Mouse (Mus musculus) liver, embryonic 15.5 days (tissue): ENCODE results near the gene Ndrg3. TPM values are rescaled to one million over a fixed set of nuclear protein-coding genes. Genes with fewer than 3 reads are reported as not detected.
A peak's percentile ranks its signal among the peaks of the same experiment; 100 is the strongest.

ENCODE experiments used
- ATAC-seq: fragments of 200-750 bp; cut with Nextera tagmentation; 2 replicates; pipeline ENCODE4 v1.8.0; 2017; ENCODE audit warnings: moderate number of reproducible peaks, mild to moderate bottlenecking, moderate library complexity; ENCODE audit not compliant: insufficient read depth
- H3K27ac ChIP-seq: fragments of 300-500 bp; sonication (generic); replicated peaks from 2 replicates; pipeline ENCODE4 v1.5.1; 2015; ENCODE audit warnings: mild to moderate bottlenecking, inconsistent platforms
- H3K27me3 ChIP-seq: fragments of 300-500 bp; sonication (generic); 2 replicates; pipeline ENCODE4 v1.6.1; 2015; ENCODE audit warnings: mild to moderate bottlenecking, inconsistent platforms
- H3K36me3 ChIP-seq: fragments of 300-500 bp; sonication (generic); replicated peaks from 2 replicates; pipeline ENCODE4 v1.6.1; 2015; ENCODE audit warnings: moderate library complexity, mild to moderate bottlenecking, inconsistent platforms
- H3K4me1 ChIP-seq: fragments of 300-500 bp; sonication (generic); replicated peaks from 2 replicates; pipeline ENCODE4 v1.6.1; 2015; ENCODE audit warnings: inconsistent platforms
- H3K4me2 ChIP-seq: fragments of 300-500 bp; sonication (generic); 2 replicates; pipeline ENCODE4 v1.6.1; 2015; ENCODE audit warnings: moderate library complexity, mild to moderate bottlenecking, inconsistent platforms
- H3K4me3 ChIP-seq: fragments of 300-500 bp; sonication (generic); replicated peaks from 2 replicates; pipeline ENCODE4 v1.5.1; 2015; ENCODE audit warnings: mild to moderate bottlenecking, inconsistent platforms
- H3K9ac ChIP-seq: fragments of 300-500 bp; sonication (generic); 2 replicates; pipeline ENCODE4 v1.6.1; 2015; ENCODE audit warnings: moderate library complexity, mild to moderate bottlenecking, inconsistent platforms
- H3K9me3 ChIP-seq: fragments of 300-500 bp; sonication (generic); replicated peaks from 2 replicates; pipeline ENCODE4 v1.6.1; 2016; ENCODE audit warnings: inconsistent platforms
- WGBS: fragments of 180-500 bp; shearing (Covaris S2); methylation state at CpG from one replicate; pipeline ENCODE4 v1.1.7; 2015; ENCODE audit warnings: mixed read lengths; ENCODE audit not compliant: insufficient replicate concordance; 5-methylcytosine and 5-hydroxymethylcytosine counted together
- polyA plus RNA-seq: library from polyadenylated mRNA; unstranded; fragments of >200 nt; fragmentation: Nextera tagmentation; extraction: Ambion mirVana; gene quantifications from 2 replicates; pipeline ENCODE4 v1.2.1, GENCODE M21; 2015

Ndrg3 gene
- 32.9 and 35.1 TPM in 2 replicates for polyA plus RNA-seq

DNA sequence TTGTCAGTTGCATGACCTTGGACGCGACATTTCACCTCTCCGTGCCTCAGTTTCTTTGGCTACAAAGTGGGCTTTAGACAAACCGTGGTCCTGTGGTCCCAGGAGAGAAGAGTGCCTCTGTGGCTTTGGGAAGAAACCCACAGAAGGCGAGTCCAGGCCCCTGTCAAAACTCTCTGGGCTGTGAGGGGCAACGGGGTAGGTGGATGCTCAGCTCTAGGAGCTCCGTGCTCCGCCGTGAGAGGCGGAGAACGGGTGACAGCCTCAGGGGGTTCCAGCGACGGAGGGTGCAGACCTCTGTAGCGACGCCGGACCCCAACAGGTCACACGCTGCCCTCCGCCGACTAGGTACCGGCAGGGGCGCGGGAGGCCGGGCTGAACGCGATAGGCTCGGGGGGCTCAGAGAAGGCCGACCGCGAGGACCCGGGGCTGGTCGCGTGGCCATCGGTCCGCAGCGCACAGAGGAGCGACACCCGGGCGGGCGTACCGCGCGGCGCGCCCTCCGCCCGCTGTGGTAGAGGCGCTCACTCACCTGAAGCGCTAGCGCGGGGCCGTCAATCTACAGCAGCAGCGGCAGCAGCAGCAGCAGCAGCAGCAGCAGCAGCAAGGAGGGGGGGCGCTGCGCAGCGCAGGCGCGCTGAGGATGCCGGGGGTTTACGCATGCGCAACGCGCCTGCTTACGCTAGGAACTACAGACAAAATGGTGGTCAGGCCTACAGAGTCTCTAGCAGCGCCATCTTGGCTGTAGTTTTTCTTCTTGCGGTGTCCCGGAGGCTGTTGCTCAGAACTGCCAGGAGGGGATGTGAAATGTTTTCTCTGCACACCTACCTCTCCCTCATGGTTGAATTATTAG, at the start of gene Ndrg3:
Ndrg3 (minus strand) TSS at position 587 of the 850 bp plus-strand sequence.
- Histone ChIP-seq H3K4me3 (peak within 1 kb of the TSS; percentile 99), H3K4me2 (peak within 1 kb of the TSS; percentile 88), H3K9me3 (no peaks in the 10 kb centered on the region), H3K27me3 (no peaks in the 10 kb centered on the region), H3K36me3 (peaks cover 38% of the 10 kb centered on the region), H3K27ac (peak within 1 kb of the TSS; percentile 94), H3K9ac (peak within 1 kb of the TSS; percentile 99), H3K4me1 (peaks cover 45% of the 10 kb centered on the region)
- peak; percentile 94 for ATAC-seq
- under 1% methylated on average over 66 of the region's 66 CpGs for WGBS

DNA sequence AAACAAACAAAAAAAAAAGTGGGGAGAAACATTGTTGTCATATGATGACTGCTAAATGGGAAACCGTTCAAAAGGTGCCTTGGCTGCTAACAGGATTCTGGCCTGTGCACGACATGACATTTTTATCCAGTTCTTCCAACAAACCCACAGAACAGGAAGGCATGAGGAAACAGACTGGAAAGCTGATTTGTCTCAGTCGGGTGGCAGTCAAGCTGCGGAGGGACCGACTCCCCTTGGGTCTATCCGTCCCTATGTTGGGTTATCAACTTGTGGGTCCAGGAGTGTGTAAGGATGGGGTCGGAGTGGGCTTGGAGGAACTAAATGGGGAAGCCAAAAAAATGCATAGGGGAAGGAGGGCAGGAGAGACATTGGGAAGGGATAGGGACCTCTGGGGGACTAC, 49.6 kb upstream of the Ndrg3 start:
- Histone ChIP-seq H3K9me3 (no peaks in the 10 kb centered on the region), H3K36me3 (peaks cover 26% of the 10 kb centered on the region; the same call in 1 of the 2 replicates), H3K4me3 (no peak overlapping the region), H3K4me1 (0 out of 2 replicates have a peak, but pooled peaks cover 4% of the 10 kb centered on the region), H3K27me3 (no peaks in the 10 kb centered on the region), H3K4me2 (no peak overlapping the region), H3K9ac (no peak overlapping the region), H3K27ac (no peak overlapping the region)
- WGBS: 38% methylated on average over 7 of the region's 7 CpGs
- ATAC-seq: no peak

DNA sequence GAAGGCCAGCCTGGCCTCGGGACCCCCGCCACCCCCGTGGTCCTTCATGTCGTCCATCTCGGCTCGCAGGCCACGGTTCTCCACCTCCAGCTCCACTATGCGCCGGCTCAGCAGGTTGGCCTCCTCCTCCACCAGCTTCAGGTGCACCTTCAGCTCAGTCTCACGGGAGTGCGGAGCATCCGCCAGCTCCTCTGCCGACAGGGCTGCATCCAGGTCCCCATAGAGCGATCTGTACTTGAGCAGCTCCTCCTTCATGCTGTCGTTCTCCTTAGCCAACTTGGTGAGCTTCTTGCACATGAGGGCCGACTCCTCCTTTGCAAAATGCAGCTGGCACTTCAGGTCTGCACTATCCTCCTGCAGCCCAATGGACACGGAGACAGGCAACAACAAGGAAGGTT, 48.8 kb upstream of the Ndrg3 start:
- Histone ChIP-seq H3K4me1 (0 out of 2 replicates have a peak, but pooled peaks cover 4% of the 10 kb centered on the region), H3K9ac (no peak overlapping the region), H3K9me3 (no peaks in the 10 kb centered on the region), H3K27me3 (no peaks in the 10 kb centered on the region), H3K4me2 (no peak overlapping the region), H3K36me3 (peaks cover 23% of the 10 kb centered on the region; the same call in 1 of the 2 replicates), H3K4me3 (no peak overlapping the region), H3K27ac (no peak overlapping the region)
- no peak for ATAC-seq
- WGBS: 77% methylated on average over 17 of the region's 17 CpGs

DNA sequence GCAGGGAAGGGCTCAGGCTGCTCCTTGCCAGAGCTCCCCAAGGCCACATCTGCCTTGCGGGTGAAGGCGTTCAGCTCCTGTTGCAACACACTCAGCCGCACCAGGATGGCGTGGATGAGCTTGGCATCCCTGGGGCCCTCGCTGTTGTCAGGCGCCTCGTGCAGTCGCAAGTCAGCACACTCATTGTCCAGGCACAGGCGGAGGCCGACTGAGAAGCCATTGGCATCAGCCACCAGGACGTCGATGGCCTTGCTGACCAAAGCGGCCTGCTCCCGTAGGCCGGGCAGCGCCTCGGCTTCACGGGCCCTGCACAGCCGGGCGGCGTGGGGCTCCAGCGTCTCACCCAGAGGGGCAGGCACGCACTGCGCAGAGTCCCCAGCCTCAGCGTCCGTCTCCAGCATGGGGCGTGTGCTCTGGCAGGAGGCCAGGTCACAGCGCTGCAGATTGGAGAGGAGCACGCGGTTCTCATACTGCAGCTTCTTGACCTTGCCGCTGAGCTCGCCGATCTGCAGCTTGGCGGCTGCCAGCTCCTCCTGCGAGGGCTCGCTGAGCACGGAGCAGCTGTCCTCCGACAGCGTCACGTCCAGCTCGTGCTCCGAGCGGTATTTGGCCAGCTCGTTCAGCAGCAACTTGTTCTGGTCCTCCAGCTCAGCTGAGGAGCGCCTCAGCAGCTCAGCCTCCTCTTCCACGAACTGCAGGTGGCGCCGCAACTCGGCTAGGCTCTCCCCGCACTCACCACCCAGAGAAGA, 48.2 kb upstream of the Ndrg3 start:
- Histone ChIP-seq H3K27me3 (no peaks in the 10 kb centered on the region), H3K27ac (no peak overlapping the region), H3K4me1 (0 out of 2 replicates have a peak, but pooled peaks cover 4% of the 10 kb centered on the region), H3K9me3 (no peaks in the 10 kb centered on the region), H3K4me2 (no peak overlapping the region), H3K9ac (no peak overlapping the region), H3K4me3 (no peak overlapping the region), H3K36me3 (peaks cover 19% of the 10 kb centered on the region; the same call in 1 of the 2 replicates)
- 87% methylated on average over 49 of the region's 50 CpGs for WGBS
- ATAC-seq: no peak

DNA sequence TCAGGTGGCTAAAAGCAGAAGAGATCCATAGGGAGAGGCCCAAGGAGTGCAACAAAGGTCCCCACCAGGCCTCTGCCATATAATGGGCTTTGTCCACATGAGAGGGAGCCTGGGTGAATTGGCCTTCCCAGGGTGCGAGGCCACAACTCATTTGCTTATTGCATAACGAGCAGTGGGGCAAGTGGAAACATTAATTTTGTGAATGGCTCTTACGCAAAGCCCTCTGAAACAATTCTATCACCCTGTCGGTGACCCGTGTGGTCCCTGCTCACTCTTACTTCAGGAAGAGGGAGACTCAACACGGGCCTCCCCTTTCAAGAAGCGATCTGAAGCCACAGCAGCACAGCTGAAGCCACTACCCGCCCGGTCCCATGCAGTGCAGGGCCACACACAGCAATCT, 45.4 kb upstream of the Ndrg3 start:
- Histone ChIP-seq H3K27ac (no peak overlapping the region), H3K4me3 (no peak overlapping the region), H3K9me3 (no peaks in the 10 kb centered on the region), H3K4me2 (no peak overlapping the region), H3K36me3 (peaks cover 19% of the 10 kb centered on the region), H3K27me3 (no peaks in the 10 kb centered on the region), H3K9ac (no peak overlapping the region), H3K4me1 (no peaks in the 10 kb centered on the region)
- 66% methylated on average over 9 of the region's 9 CpGs for WGBS
- ATAC-seq: no peak

DNA sequence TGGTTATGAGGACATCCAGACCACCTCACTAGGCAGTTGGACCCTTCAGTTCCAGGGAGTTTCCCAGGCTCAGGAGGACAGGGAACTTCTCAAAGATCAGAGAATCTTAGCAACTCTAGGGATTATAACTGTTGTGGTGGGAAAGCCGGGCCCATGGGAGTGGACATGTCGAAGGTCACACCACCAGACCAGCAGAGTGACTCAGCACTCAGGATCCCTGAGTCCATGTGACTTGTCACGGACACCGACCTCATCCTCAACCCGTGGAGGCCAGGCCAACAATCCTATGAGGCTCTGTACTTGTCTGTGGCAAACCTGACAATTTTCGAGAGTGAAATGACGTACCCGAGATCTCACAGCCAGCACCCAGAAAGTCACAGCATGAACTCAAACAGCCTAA, 44.5 kb upstream of the Ndrg3 start:
- 65% methylated on average over 8 of the region's 8 CpGs for WGBS
- no peaks in the 10 kb centered on the region for H3K4me1 ChIP-seq
- H3K4me2 ChIP-seq: no peak overlapping the region
- no peaks in the 10 kb centered on the region for H3K27me3 ChIP-seq
- no peak overlapping the region for H3K4me3 ChIP-seq
- no peak overlapping the region for H3K9ac ChIP-seq
- no peaks in the 10 kb centered on the region for H3K9me3 ChIP-seq
- H3K36me3 ChIP-seq: peaks cover 19% of the 10 kb centered on the region
- no peak for ATAC-seq
- no peak overlapping the region for H3K27ac ChIP-seq

DNA sequence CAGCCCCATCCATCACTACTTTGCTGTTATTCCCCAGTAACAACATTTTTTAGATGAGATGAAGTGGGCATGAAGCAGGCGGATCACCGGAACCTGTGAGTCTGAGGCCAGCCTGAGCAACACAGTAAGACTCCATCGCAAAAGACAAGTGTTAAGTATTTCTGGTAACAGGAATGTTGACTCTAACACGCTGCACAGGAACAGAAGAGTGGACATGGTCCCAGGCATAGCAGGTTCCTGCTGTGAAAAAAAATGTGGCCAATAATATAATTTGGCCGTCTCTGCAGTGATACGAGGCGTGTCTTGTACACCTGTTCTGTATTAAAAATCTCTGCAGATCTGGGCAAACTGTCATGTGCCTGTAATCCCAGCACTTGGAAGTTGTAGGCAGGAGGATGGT, 43.5 kb upstream of the Ndrg3 start:
- no peak overlapping the region for H3K4me3 ChIP-seq
- no peak overlapping the region for H3K27ac ChIP-seq
- no peak for ATAC-seq
- H3K9ac ChIP-seq: no peak overlapping the region
- H3K4me2 ChIP-seq: no peak overlapping the region
- H3K27me3 ChIP-seq: no peaks in the 10 kb centered on the region
- WGBS: 79% methylated on average over 7 of the region's 7 CpGs
- H3K9me3 ChIP-seq: no peaks in the 10 kb centered on the region
- H3K36me3 ChIP-seq: peaks cover 14% of the 10 kb centered on the region
- peaks cover 8% of the 10 kb centered on the region for H3K4me1 ChIP-seq

DNA sequence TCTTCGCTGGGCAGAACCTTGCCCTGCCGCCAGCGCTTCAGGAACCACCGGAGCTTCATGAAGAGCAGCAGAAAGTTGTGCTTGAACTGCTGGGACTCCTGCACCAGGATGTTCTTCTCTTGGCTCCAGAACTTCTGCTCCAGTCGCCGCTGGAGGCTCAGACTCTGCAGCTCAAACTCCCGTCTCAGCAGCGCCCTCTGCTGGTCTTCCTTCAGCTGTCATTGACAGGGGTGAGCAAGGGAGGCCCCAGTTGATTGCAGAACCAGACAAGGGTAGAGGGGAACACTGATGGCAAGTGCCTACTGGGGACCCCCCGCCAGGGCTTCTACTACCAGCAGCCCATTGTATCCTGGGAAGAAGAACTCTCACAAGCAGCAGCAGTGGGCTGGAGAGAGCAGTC, 38.9 kb upstream of the Ndrg3 start:
- Histone ChIP-seq H3K9me3 (0 out of 2 replicates have a peak, but pooled peaks cover 2% of the 10 kb centered on the region), H3K9ac (no peak overlapping the region), H3K4me3 (no peak overlapping the region), H3K4me2 (no peak overlapping the region), H3K36me3 (peaks cover 32% of the 10 kb centered on the region), H3K4me1 (peaks cover 46% of the 10 kb centered on the region), H3K27me3 (no peaks in the 10 kb centered on the region), H3K27ac (no peak overlapping the region)
- no peak for ATAC-seq
- WGBS: 32% methylated on average over 9 of the region's 9 CpGs

DNA sequence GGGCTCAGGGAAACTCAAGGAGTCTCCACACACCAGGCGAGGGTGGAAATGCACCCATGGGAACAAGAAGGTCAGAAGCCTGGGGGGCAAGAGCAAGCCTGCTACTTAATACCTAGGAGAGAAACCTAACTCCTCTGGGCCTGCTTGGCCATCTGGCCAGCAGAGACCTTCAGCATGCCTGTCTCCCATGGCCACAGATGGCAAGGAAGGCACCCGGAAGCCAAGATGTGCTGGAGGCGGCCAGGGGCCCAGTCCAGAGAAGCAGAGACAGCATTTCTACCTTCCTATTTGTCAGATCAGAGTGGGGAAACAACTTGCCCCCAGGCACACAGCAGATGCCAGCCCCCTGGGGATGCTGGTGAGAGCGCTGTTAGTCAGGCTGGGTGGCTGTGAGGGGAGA, 36.4 kb upstream of the Ndrg3 start:
- H3K27me3 ChIP-seq: no peaks in the 10 kb centered on the region
- H3K4me1 ChIP-seq: peaks cover 46% of the 10 kb centered on the region
- H3K36me3 ChIP-seq: peaks cover 57% of the 10 kb centered on the region
- H3K27ac ChIP-seq: peak overlapping the region; percentile 92
- peaks cover 2% of the 10 kb centered on the region; the same call in 1 of the 2 replicates for H3K9me3 ChIP-seq
- no peak for ATAC-seq
- peak overlapping the region; percentile 61 for H3K4me3 ChIP-seq
- H3K4me2 ChIP-seq: peak overlapping the region; percentile 87
- 56% methylated on average over 4 of the region's 4 CpGs for WGBS
- peak overlapping the region; percentile 61 for H3K9ac ChIP-seq

DNA sequence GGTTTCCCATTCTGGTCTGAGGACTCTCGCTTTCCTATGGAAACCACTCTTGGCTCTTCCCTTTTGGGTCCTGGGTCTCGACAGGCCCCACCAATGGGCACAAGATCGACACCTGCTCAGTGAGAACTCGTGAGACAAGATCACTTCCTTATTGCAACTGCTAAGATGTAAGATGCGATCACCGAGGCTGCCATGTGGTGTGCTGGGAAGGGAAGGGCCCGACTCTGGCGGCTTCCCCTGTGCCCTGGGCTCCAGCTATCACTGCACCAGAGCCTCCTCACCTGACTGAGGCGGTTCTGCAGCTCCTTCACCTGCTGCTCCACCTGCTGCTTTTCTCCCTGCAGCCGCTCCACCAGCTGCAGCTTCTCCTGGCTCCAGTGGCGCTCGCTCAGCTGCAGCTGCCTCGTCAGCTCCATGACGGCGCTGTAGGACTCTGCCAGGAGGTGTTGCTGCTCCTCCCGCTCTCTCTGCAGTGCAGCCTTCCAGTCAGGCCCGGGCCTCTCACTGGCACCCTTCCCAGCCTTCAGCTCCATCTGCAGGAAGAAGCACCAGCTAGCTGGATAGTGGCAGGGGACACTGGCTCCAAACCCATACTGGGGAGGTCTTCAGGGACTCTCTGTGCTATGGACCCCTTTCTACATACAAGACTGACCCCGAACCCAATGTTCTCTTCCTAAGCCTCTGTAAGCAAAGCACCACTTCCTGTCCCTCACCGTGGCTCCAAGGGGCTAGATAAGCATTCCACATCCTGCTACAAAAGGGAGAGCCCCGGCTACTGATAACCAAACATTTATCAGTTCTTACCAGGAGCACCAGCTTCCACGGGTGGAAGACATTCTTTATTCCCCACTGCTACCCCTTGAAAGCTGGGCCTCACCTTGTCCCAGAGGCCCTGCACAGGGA, 35.5 kb upstream of the Ndrg3 start:
- Histone ChIP-seq H3K27ac (peak overlapping the region; percentile 92), H3K9me3 (peaks cover 2% of the 10 kb centered on the region; the same call in 1 of the 2 replicates), H3K9ac (peak overlapping the region; percentile 61), H3K4me3 (peak overlapping the region; percentile 61), H3K4me2 (peak overlapping the region; percentile 87), H3K4me1 (peaks cover 46% of the 10 kb centered on the region), H3K27me3 (no peaks in the 10 kb centered on the region), H3K36me3 (peaks cover 61% of the 10 kb centered on the region)
- peak; percentile 91 for ATAC-seq
- 20% methylated on average over 21 of the region's 21 CpGs for WGBS
